Mouse (Mus musculus) forebrain, embryonic 14.5 days (tissue): ENCODE results near the gene Nras. TPM values are rescaled to one million over a fixed set of nuclear protein-coding genes. Genes with fewer than 3 reads are reported as not detected.

Experiments used
- ATAC-seq: fragments of 200-750 bp; cut with Nextera tagmentation; 2 replicates; pipeline ENCODE4 v1.8.0; 2017; ENCODE audit warnings: mild to moderate bottlenecking, moderate library complexity
- DNase-seq: peaks from one replicate; pipeline ENCODE4 v3.0.0-alpha.2; 2015; ENCODE audit warnings: low spot score
- H3K27ac ChIP-seq: fragments of 300-500 bp; sonication (generic); 2 replicates; pipeline ENCODE4 v1.5.1; 2014; ENCODE audit warnings: low read depth, mild to moderate bottlenecking, control low read depth, low read length, moderate library complexity
- H3K27me3 ChIP-seq: fragments of 300-500 bp; sonication (generic); replicated peaks from 2 replicates; pipeline ENCODE4 v1.6.1; 2014; ENCODE audit warnings: low read length, control low read depth, mixed read lengths; ENCODE audit not compliant: control insufficient read depth, insufficient read depth
- H3K36me3 ChIP-seq: fragments of 300-500 bp; sonication (generic); 2 replicates; pipeline ENCODE4 v1.6.1; 2014; ENCODE audit warnings: low read length, control low read depth; ENCODE audit not compliant: control insufficient read depth, insufficient read depth
- H3K4me1 ChIP-seq: fragments of 300-500 bp; sonication (generic); 2 replicates; pipeline ENCODE4 v1.6.1; 2014; ENCODE audit warnings: antibody characterized with exemption, low read length, control low read depth; ENCODE audit not compliant: control insufficient read depth, insufficient read depth
- H3K4me2 ChIP-seq: fragments of 300-500 bp; sonication (generic); 2 replicates; pipeline ENCODE4 v1.6.1; 2014; ENCODE audit warnings: mild to moderate bottlenecking, control low read depth, low read length
- H3K4me3 ChIP-seq: fragments of 300-500 bp; sonication (generic); 2 replicates; pipeline ENCODE4 v1.5.1; 2014; ENCODE audit warnings: low read depth, low read length, control low read depth
- H3K9ac ChIP-seq: fragments of 300-500 bp; sonication (generic); 2 replicates; pipeline ENCODE4 v1.6.1; 2014; ENCODE audit warnings: mild to moderate bottlenecking, low read length, control low read depth, moderate library complexity
- H3K9me3 ChIP-seq: fragments of 300-500 bp; sonication (generic); replicated peaks from 2 replicates; pipeline ENCODE4 v1.6.1; 2016; ENCODE audit warnings: low read length, control low read depth, mixed read lengths; ENCODE audit not compliant: control insufficient read depth
- WGBS: fragments of 180-500 bp; shearing (Covaris S2); extraction: QIAGEN DNeasy Blood & Tissue Kit; methylation state at CpG from one replicate; pipeline ENCODE4 v1.1.7; 2014; 5-methylcytosine and 5-hydroxymethylcytosine counted together
- polyA plus RNA-seq: library from polyadenylated mRNA; unstranded; fragments of >200 nt; fragmentation: Nextera tagmentation; extraction: Ambion mirVana; gene quantifications from 2 replicates; pipeline ENCODE4 v1.2.1, GENCODE M21; 2014

Nras gene
- polyA plus RNA-seq, 1 experiment from 2014 or later: 120 TPM

- no peak for DNase-seq
- H3K27ac ChIP-seq: no peak overlapping the region
- H3K9ac ChIP-seq: no peak overlapping the region
- H3K9me3 ChIP-seq: no peaks in the 10 kb centered on the region
- no peaks in the 10 kb centered on the region for H3K4me1 ChIP-seq
- 85% methylated on average over 17 of the region's 17 CpGs for WGBS
- no peak overlapping the region for H3K4me2 ChIP-seq
- no peak for ATAC-seq
- H3K27me3 ChIP-seq: no peaks in the 10 kb centered on the region
- H3K4me3 ChIP-seq: no peak overlapping the region
- H3K36me3 ChIP-seq: no peaks in the 10 kb centered on the region
Measured at GRCm38 (mm10) chr3:103081861-103082453, 23.9 kb downstream of the Nras start.

DNA sequence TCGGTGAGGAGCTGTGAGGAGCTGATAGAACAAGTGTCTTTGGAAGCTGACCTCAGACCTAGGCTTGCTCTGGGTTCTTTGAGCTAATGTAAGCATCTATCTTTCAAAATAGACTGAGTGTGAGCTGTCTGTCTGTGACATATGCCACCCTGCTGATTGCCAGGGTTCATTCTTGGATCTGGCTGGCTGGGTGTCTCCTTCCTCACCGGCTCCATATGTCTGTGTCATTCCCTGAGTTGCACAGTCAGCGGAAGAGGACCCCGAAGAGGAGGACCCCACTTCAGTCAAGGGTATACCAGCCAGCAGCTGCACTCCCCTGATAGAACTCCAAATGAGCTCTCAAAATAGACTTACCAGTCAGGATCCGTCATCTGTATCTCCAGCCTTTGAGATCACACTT is 24.7 kb downstream of the Nras start:
- no peaks in the 10 kb centered on the region for H3K27me3 ChIP-seq
- 82% methylated on average over 5 of the region's 5 CpGs for WGBS
- H3K9me3 ChIP-seq: no peaks in the 10 kb centered on the region
- H3K4me2 ChIP-seq: no peak overlapping the region
- no peak overlapping the region for H3K4me3 ChIP-seq
- H3K27ac ChIP-seq: no peak overlapping the region
- ATAC-seq (no peak), DNase-seq (no peak)
- H3K4me1 ChIP-seq: no peaks in the 10 kb centered on the region
- H3K9ac ChIP-seq: no peak overlapping the region
- H3K36me3 ChIP-seq: no peaks in the 10 kb centered on the region

DNA sequence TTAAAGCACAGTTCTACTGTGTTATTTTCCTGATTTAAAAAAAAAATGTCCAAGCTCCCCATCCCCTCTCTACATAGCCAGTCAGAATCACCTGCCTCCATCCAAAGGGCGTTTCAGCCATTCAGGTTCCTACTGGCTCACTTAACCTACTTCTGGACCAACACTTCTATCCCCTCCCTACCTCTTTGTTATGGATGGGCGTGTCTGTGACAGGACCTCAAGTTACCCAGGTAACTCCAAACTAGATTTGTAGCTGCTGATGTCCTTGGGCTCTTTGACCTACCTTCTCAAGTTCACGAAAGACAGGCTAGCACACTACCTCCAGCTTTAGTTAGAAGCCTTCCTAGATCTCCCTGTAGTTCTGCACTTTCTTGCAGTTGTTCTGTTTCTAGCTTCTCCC is 27.9 kb downstream of the Nras start:
- DNase-seq: no peak

DNA sequence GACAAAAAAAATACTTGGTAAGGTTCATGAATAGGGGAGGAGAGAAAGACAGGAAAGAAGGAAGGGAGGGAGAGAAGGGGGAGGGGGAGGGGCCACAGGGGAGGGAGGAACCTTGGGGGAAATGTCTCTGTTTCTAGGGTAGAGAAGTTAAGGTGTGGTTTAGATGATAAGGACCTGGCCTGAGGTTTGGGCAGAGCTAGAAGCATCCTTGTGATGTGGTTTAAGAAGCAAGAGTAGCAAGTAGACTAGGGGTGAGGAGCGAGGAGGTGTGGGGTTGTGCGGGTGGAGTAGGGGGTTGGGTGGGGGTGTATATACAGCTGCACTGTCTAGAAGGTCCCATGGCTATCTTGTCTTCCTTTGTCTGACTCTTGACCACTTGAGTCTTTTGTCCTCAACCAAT is 33.7 kb downstream of the Nras start:
- Histone ChIP-seq H3K36me3 (no peaks in the 10 kb centered on the region), H3K27me3 (no peaks in the 10 kb centered on the region)
- 91% methylated on average over 2 of the region's 2 CpGs for WGBS

More for the DNA sequence above, 27.9 kb downstream of the Nras start:
- ATAC-seq: no peak
- H3K36me3 ChIP-seq: no peaks in the 10 kb centered on the region
- no peak overlapping the region for H3K4me3 ChIP-seq
- H3K4me1 ChIP-seq: no peaks in the 10 kb centered on the region
- H3K9ac ChIP-seq: no peak overlapping the region
- 80% methylated on average over 3 of the region's 3 CpGs for WGBS
- H3K9me3 ChIP-seq: no peaks in the 10 kb centered on the region
- no peak overlapping the region for H3K27ac ChIP-seq
- H3K4me2 ChIP-seq: no peak overlapping the region
- no peaks in the 10 kb centered on the region for H3K27me3 ChIP-seq

DNA sequence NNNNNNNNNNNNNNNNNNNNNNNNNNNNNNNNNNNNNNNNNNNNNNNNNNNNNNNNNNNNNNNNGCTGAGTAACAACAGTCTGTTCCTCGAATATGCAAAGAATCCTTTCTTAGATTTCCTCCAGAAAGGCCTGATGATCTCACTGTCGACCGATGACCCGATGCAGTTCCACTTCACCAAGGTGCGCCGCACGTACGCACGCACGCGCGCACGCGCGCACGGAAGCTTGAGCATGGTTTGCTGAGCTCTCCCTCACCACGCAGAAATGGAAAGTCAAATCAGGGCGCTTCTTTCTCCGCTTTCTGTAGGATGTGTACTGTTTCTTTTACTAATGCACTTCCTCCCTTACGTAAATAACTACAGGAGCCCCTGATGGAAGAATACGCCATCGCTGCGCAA is 40.6 kb downstream of the Nras start:
- Histone ChIP-seq H3K4me3 (no peak overlapping the region), H3K4me1 (peaks cover 3% of the 10 kb centered on the region; the same call in 1 of the 2 replicates), H3K36me3 (no peaks in the 10 kb centered on the region), H3K9me3 (no peaks in the 10 kb centered on the region), H3K27me3 (no peaks in the 10 kb centered on the region), H3K27ac (no peak overlapping the region), H3K9ac (no peak overlapping the region), H3K4me2 (no peak overlapping the region)
- ATAC-seq (no peak), DNase-seq (no peak)
- 82% methylated on average over 23 of the region's 23 CpGs for WGBS

More for the DNA sequence above, 33.7 kb downstream of the Nras start:
- Histone ChIP-seq H3K4me2 (no peak overlapping the region), H3K27ac (no peak overlapping the region), H3K9ac (no peak overlapping the region), H3K4me3 (no peak overlapping the region), H3K4me1 (no peaks in the 10 kb centered on the region), H3K9me3 (no peaks in the 10 kb centered on the region)
- ATAC-seq (no peak), DNase-seq (no peak)

GRCm38 (mm10) chr3:103099667-103100066 is 41.6 kb downstream of the Nras start:
- H3K36me3 ChIP-seq: no peaks in the 10 kb centered on the region
- no peaks in the 10 kb centered on the region for H3K9me3 ChIP-seq
- H3K27ac ChIP-seq: no peak overlapping the region
- no peak overlapping the region for H3K9ac ChIP-seq
- ATAC-seq (no peak), DNase-seq (no peak)
- 83% methylated on average over 6 of the region's 6 CpGs for WGBS
- no peaks in the 10 kb centered on the region for H3K27me3 ChIP-seq
- no peak overlapping the region for H3K4me2 ChIP-seq
- no peak overlapping the region for H3K4me3 ChIP-seq
- H3K4me1 ChIP-seq: peaks cover 3% of the 10 kb centered on the region; the same call in 1 of the 2 replicates

- Histone ChIP-seq H3K4me3 (no peak overlapping the region), H3K9ac (no peak overlapping the region), H3K9me3 (no peaks in the 10 kb centered on the region), H3K4me2 (no peak overlapping the region), H3K27me3 (no peaks in the 10 kb centered on the region), H3K36me3 (no peaks in the 10 kb centered on the region), H3K27ac (no peak overlapping the region), H3K4me1 (peaks cover 3% of the 10 kb centered on the region; the same call in 1 of the 2 replicates)
- 68% methylated on average over 2 of the region's 2 CpGs for WGBS
- DNase-seq: no peak
- no peak for ATAC-seq
Measured at GRCm38 (mm10) chr3:103100735-103101134, 42.6 kb downstream of the Nras start.

DNA sequence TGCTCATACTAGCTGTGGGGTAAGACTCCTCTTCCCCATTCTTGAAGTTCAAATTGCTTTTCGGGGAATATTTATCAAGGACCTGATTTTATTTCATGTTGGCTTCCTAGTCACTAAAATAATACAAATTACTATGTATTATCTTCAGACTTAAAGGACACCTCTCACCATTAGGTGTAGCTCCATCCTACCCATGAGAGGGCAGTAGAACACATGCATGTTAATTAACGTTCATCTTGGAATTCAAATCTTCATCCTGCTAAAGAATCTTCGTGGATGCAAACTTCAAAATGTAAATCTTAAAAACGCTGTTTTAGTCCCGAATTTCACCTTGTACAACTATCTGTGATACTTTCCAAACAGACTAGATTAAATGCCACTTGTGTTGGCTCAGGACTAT is 43.1 kb downstream of the Nras start:
- ATAC-seq (no peak), DNase-seq (no peak)
- Histone ChIP-seq H3K36me3 (no peaks in the 10 kb centered on the region), H3K4me1 (peaks cover 3% of the 10 kb centered on the region; the same call in 1 of the 2 replicates), H3K27ac (no peak overlapping the region), H3K9ac (no peak overlapping the region), H3K27me3 (no peaks in the 10 kb centered on the region), H3K9me3 (no peaks in the 10 kb centered on the region), H3K4me2 (no peak overlapping the region), H3K4me3 (no peak overlapping the region)
- 74% methylated on average over 5 of the region's 5 CpGs for WGBS

DNA sequence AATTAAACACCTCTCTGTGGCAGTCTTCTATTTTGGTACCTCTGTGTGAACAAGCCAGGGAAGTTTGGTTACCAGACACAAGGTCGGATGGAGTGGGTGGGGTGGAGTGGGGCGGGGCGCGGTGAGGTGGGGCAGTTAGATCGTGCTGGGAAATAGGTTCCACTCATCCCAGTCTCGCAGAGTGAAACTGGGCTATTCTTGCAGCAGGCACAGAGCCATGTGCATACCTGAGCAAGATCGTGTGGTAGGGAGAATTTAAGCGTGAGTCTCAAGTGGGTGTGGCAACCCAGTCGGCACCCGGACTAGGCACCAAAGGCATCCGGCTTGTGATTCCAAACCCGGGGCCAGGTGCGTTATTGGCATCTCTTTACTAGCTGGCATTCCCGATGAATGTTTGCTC is 43.8 kb downstream of the Nras start:
- ATAC-seq (peak; percentile 13), DNase-seq (no peak)
- Histone ChIP-seq H3K9ac (peak overlapping the region; percentile 61), H3K4me1 (peaks cover 3% of the 10 kb centered on the region; the same call in 1 of the 2 replicates), H3K4me2 (peak overlapping the region; percentile 95), H3K27ac (no peak overlapping the region), H3K27me3 (no peaks in the 10 kb centered on the region), H3K36me3 (no peaks in the 10 kb centered on the region), H3K4me3 (peak overlapping the region; percentile 56), H3K9me3 (no peaks in the 10 kb centered on the region)
- 3% methylated on average over 14 of the region's 14 CpGs for WGBS
